Mouse (Mus musculus) olfactory bulb, adult 2 months (tissue): ENCODE results near the gene Trim7.

ENCODE experiments used
- CTCF ChIP-seq: fragments of 200-500 bp; IDR thresholded peaks from 2 replicates; pipeline ENCODE4 v1.5.1; 2012; ENCODE audit warnings: low read depth, mild to moderate bottlenecking, low read length, moderate library complexity; ENCODE audit not compliant: insufficient read depth
- POLR2A ChIP-seq: fragments of 200-500 bp; IDR thresholded peaks from 2 replicates; pipeline ENCODE4 v1.6.1; 2012; ENCODE audit warnings: mild to moderate bottlenecking, low read depth, low read length, moderate library complexity; ENCODE audit not compliant: insufficient read depth

GRCm38 (mm10) chr11:48815851-48816250 is 10.1 kb upstream of the Trim7 start:
- no peak for TF ChIP-seq CTCF
- no peak for TF ChIP-seq POLR2A
